ENCODE assay signal across 12 mouse cellular contexts in genomic region chr13:25122740-25123335, GRCm38 (mm10).
DNase-seq lines count a peak whose midpoint lies in the region; ATAC-seq and TF ChIP-seq lines count a peak whose summit lies in the region.
"Had no signal": no experiment of that assay in that cellular context is flagged by ENCODE, and none has a peak within 500 bp of the region (broad histone marks: within the 10 kb centered on the region; RNA-seq: fewer than 3 reads in every experiment).

No protein-coding gene starts in this region.

- no peak overlapping the region for H3K4me2 ChIP-seq in kidney, embryonic 14.5 days (replicated peaks; ENCODE audit: low read depth, low read length)
- H3K4me2 ChIP-seq: limb, embryonic 12.5 days had no signal

- no peak overlapping the region for H3K27ac ChIP-seq in kidney, adult 2 months (ENCODE audit: insufficient read depth, low read depth, low read length)
- H3K27ac ChIP-seq in kidney, embryonic 14.5 days (ENCODE audit: low read depth, low read length): no peak overlapping the region
- H3K27ac ChIP-seq: limb, embryonic 12.5 days had no signal

- ATAC-seq in kidney, embryonic 14.5 days (ENCODE audit: low FRiP score, low TSS enrichment): no peak
- ATAC-seq in megakaryocyte-erythroid progenitor cell, adult 5-6 weeks (replicated peaks; ENCODE audit: low FRiP score, low TSS enrichment, poor library complexity, severe bottlenecking): no peak
- ATAC-seq: activated CD4-positive, CD25-positive, alpha-beta regulatory T cell, adult 4 months had no signal

- TF ChIP-seq POLR2A in kidney, adult 2 months (IDR thresholded peaks at IDR 0.05; ENCODE audit: low read depth, low read length): no peak

- H3K9me3 ChIP-seq in kidney, embryonic 14.5 days (ENCODE audit: control insufficient read depth, low read length): no peaks in the 10 kb centered on the region
- H3K9me3 ChIP-seq: limb, embryonic 12.5 days had no signal

- H3K36me3 ChIP-seq in kidney, adult 2 months (ENCODE audit: control insufficient read depth, insufficient read depth, low read length): no peaks in the 10 kb centered on the region
- no peaks in the 10 kb centered on the region for H3K36me3 ChIP-seq in kidney, embryonic 14.5 days (ENCODE audit: control insufficient read depth, insufficient read depth, low read length)
- H3K36me3 ChIP-seq: limb, embryonic 12.5 days had no signal

- 60% methylated on average over 8 of the region's 8 CpGs for WGBS in kidney, adult 2 months
- WGBS in kidney, embryonic 14.5 days: 52% methylated on average over 8 of the region's 8 CpGs

- no peak overlapping the region for H3K9ac ChIP-seq in kidney, embryonic 14.5 days (ENCODE audit: low read depth, low read length)
- H3K9ac ChIP-seq: limb, embryonic 12.5 days had no signal

- TF ChIP-seq CTCF in kidney, adult 2 months (conservative IDR thresholded peaks at IDR 0.05; ENCODE audit: insufficient read depth, insufficient read length, low read depth, low read length): 0 out of 2 replicates have a peak, but pooled peaks have one; percentile 6

- DNase-seq in kidney, adult 2 months: no peak
- DNase-seq in right cerebral cortex, adult 18-20 months: peak; percentile 14
- no peak for DNase-seq in right cerebral cortex, postnatal 36 days (ENCODE audit: low spot score in 2 of 2)
- peak; percentile 18 for DNase-seq in forelimb bud, embryonic 11.5 days (ENCODE audit: low read depth, low spot score)
- DNase-seq in kidney, adult 8-10 months: no peak
- DNase-seq: cerebellum, postnatal 36 days; layer of hippocampus, adult 9-11 months; thymus, postnatal 4 days had no signal

- H3K4me3 ChIP-seq in kidney, adult 2 months (ENCODE audit: insufficient read depth, low read depth, low read length): no peak overlapping the region
- H3K4me3 ChIP-seq in kidney, embryonic 14.5 days (ENCODE audit: low read length): no peak overlapping the region
- H3K4me3 ChIP-seq: limb, embryonic 12.5 days had no signal

- no peaks in the 10 kb centered on the region for H3K27me3 ChIP-seq in kidney, adult 2 months (replicated peaks; ENCODE audit: control insufficient read depth, insufficient read depth, low read length)
- H3K27me3 ChIP-seq in kidney, embryonic 14.5 days (ENCODE audit: control insufficient read depth, insufficient read depth, low read length): no peaks in the 10 kb centered on the region; the same call in 1 of the 2 replicates

- no peaks in the 10 kb centered on the region for H3K4me1 ChIP-seq in kidney, adult 2 months (ENCODE audit: control insufficient read depth, insufficient read depth, low read length)
- H3K4me1 ChIP-seq in kidney, embryonic 14.5 days (ENCODE audit: control insufficient read depth, insufficient read depth, low read length): no peaks in the 10 kb centered on the region

Comparison
In these comparisons a context has a peak if more than half of its experiments do, and no peak if none do; other contexts are left out.
1. DNase-seq: peak in right cerebral cortex, adult 18-20 months (single experiment) and forelimb bud, embryonic 11.5 days (single experiment); none in kidney, adult 2 months (single experiment), right cerebral cortex, postnatal 36 days (0 of 2) and kidney, adult 8-10 months (0 of 2).